Mouse (Mus musculus) right cerebral cortex, postnatal 4 days (tissue): Measurements from ENCODE around the gene Fam177a.
"Not testable (repeated sequence)": the region's sequence is repeated elsewhere in the genome, so short reads cannot be mapped to it uniquely, and the experiment has no call there.

Source experiments
- DNase-seq: peaks from one replicate; pipeline ENCODE4 v3.0.0-alpha.2; 2022

Fam177a gene

DNA sequence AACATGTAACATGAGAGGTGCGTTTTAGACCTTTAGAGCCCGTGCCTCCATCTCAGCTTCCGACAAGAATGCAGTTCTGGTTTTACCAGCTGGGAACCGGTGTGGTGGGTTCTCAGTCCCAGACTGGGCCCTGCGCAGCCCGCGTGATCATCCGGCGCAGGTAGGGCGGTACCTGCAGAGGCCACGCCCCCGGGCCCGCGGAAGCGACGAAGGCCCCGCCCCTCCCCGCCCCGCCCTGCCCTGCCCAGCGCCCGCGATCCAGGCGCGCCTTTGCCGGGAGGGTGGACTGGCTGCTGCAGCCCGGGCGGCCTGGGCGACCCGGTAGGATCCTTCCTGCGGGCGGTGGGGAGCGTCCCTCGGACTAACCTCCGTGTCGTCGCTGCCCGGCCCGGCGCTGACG, at the start of gene Fam177a:
TSS of gene Fam177a (plus strand) at position 228 of the 400 bp plus-strand sequence.
- DNase-seq, result not testable (repeated sequence)

DNA sequence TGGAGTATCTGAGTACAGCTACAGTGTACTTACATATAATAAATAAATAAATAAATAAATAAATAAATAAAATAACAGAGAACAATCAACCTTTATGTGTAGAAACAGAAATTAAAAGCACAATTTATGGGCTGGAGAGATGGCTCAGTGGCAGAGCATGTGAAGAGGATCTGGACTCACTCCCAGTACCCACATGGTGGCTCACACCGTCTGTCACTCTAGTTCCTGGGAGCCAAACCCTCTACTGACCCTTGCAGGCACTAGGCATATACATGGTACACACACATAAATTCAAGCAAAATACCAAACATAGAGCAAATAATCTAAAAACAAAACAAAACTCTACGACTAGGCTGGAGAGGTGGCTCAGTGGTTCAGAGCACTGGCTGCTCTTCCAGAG, 49.0 kb upstream of the Fam177a start:
- no peak for DNase-seq

- not testable (repeated sequence) for DNase-seq
These were observed 45.6 kb upstream of the Fam177a start for GRCm38 (mm10) chr12:55078706-55079105.

DNA sequence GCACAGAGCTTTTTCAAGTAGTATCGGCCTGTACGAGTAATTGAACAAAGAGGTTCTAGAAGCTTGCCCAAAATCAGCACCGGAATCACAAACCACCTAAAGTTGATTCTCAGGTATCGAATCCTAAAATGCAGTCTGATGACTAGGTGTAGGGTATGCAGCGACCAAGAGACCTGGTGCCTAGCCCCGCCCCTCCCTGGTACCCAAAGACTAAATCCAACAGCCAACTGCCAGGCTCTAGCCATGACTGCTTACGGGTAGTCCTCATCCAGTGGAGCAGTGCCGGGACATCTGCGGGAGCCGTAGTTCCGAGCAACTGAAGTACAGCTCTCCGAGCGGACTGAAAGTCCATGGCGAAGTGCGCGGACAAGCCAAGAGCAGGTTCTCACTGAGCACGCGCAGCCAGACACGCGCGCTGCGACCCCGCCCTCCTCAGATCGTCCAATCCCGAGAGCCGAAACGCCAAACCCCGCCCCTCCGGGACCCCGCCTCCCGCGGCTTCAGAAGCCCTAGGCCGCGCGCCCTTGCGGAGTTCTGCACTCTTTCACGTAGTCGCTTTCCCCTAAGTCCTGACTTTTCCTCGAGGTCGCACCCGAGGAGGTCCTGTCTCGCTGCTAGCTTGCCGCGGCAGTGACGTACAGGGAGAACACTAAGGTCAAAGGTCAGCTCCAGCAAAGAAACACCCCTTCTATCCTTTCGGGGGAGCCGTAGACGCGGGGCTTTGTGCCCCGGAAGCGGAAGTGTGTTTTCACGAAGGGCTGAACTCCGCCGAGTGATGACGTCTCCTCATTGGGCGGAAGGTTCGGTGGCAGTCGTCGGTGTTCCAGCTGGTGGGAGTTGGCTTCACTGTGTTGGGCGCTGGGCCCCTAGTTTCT, 44.3 kb upstream of the Fam177a start, which contains the start of the genes 2700097O09Rik and Srp54a:
TSS of gene 2700097O09Rik (minus strand) at position 385 of the 875 bp plus-strand sequence.
TSS of gene Srp54a (plus strand) at position 537 of the 875 bp plus-strand sequence.
- peak; percentile 89 for DNase-seq

GRCm38 (mm10) chr12:55080601-55080942, 43.7 kb upstream of the Fam177a start:
- not testable (repeated sequence) for DNase-seq

DNA sequence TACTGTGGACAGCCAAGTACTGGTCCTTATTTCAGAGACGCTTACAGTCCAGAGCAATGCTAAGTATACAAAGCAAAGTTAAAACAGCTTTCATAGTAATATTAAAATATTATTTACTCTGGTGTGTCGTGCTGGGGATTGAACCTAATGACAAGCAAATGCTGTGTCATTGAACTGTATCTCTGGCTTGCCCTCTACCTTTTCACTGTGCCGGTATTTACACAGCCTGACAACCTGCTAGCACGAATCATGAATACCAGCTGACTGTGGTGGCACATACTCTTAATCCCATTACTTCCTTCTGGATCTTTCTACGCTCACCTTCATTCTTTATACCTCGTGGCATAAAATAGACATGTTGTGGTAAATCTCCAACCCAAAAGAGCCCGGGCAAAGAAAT, 32.1 kb upstream of the Fam177a start:
- not testable (repeated sequence) for DNase-seq

DNA sequence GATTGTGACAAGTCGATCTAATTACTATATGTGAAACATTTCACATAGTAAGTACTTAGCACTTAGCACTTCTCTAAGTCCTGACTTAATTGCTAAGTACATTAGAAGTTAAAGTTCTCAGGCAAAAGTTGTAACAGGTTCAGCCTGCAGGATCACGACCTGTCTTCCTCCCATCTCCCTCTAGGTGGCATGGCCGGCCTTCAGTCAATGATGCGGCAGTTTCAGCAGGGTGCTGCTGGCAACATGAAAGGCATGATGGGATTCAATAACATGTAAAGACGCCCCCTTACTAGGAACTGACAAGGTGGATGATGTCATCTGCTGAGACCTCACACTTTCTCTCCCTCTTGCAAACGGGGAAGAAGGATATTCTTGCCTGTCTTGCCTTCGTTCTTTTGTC, 11.7 kb upstream of the Fam177a start:
- not testable (repeated sequence) for DNase-seq

GRCm38 (mm10) chr12:55124731-55125130, 462 bp downstream of the Fam177a start:
- DNase-seq, result not testable (repeated sequence)

DNA sequence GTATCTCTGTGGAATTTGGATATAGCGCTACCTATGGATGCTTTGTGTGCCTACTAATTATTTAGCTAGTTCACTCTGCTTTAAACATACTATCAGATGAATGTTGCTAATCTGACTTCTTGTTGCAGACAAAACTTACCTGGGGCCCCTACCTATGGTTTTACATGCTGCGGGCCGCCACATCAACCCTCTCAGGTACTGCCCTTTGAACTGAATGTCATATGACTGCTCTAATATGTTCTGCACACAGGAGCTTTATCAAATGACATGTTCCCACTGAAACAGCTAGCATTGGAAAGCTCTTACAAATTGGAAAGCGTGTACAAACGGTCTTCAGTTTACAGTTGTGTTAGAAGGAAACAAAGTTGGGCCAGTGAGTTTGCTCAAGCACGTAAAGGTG, 11.3 kb downstream of the Fam177a start:
- not testable (repeated sequence) for DNase-seq

DNA sequence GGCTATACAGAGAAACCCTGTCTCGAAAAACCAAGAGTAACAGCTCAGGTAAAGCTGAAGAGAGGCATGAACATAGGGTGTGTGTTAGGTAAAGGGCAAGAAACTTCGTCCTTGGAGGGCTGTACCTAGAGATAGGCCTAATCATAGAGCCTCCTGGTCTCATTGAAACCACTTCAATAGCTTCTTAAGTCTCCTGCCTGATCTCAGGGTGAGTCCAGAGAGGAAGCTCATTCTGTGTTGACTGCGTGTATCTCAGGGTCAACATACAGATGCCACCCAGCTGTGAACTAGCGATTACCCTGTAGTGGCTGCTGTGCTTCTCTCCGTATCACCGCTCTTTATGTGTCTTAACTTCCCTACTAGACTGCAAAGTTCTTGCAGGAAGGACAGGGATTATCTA, 13.6 kb downstream of the Fam177a start:
- DNase-seq, result not testable (repeated sequence)

GRCm38 (mm10) chr12:55154559-55155448, 30.5 kb downstream of the Fam177a start, which contains the start of gene Srp54b:
Gene Srp54b, plus strand, starts transcription at chr12:55155104.
- not testable (repeated sequence) for DNase-seq

GRCm38 (mm10) chr12:55155449-55155783, 31.1 kb downstream of the Fam177a start:
- DNase-seq, result not testable (repeated sequence)

DNA sequence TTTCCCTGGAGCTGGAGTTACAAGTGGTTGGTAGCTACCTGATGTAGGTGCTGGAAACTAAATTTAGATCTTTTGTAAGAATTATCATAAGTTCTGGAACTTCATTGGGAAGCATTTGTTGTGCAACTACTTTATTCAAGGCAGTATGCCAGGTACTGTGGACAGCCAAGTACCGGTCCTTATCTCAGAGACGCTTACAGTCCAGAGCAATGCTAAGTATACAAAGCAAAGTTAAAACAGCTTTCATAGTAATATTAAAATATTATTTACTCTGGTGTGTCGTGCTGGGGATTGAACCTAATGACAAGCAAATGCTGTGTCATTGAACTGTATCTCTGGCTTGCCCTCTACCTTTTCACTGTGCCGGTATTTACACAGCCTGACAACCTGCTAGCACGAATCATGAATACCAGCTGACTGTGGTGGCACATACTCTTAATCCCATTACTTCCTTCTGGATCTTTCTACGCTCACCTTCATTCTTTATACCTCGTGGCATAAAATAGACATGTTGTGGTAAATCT, 42.8 kb downstream of the Fam177a start:
- not testable (repeated sequence) for DNase-seq

- DNase-seq, result not testable (repeated sequence)
These were observed 63.4 kb downstream of the Fam177a start for GRCm38 (mm10) chr12:55187686-55188085.

GRCm38 (mm10) chr12:55189127-55189526, 64.9 kb downstream of the Fam177a start:
- not testable (repeated sequence) for DNase-seq
